Mouse (Mus musculus) kidney, postnatal 0 days (tissue): ENCODE data around the gene Pde9a. TPM values are rescaled to one million over a fixed set of nuclear protein-coding genes. Genes with fewer than 3 reads are reported as not detected.
A peak's percentile ranks its signal among the peaks of the same experiment; 100 is the strongest.

ENCODE experiments used
- ATAC-seq: fragments of 200-750 bp; cut with Nextera tagmentation; replicated peaks from 2 replicates; pipeline ENCODE4 v1.8.0; 2017; ENCODE audit warnings: low read depth, moderate number of reproducible peaks, moderate TSS enrichment, moderate library complexity; ENCODE audit not compliant: low FRiP score
- DNase-seq: peaks from one replicate; pipeline ENCODE4 v3.0.0-alpha.2; 2016; ENCODE audit warnings: low spot score
- H3K27ac ChIP-seq: fragments of 300-500 bp; sonication (generic); 2 replicates; pipeline ENCODE4 v1.5.1; 2014; ENCODE audit warnings: mild to moderate bottlenecking
- H3K27me3 ChIP-seq: fragments of 300-500 bp; sonication (generic); 2 replicates; pipeline ENCODE4 v1.6.1; 2014; ENCODE audit warnings: low read length, mixed read lengths; ENCODE audit not compliant: insufficient read depth
- H3K36me3 ChIP-seq: fragments of 300-500 bp; sonication (generic); 2 replicates; pipeline ENCODE4 v1.6.1; 2014; ENCODE audit warnings: low read length, mixed read lengths; ENCODE audit not compliant: insufficient read depth
- H3K4me1 ChIP-seq: fragments of 300-500 bp; sonication (generic); replicated peaks from 2 replicates; pipeline ENCODE4 v1.6.1; 2014; ENCODE audit warnings: antibody characterized with exemption, low read length, mixed read lengths; ENCODE audit not compliant: insufficient read depth
- H3K4me2 ChIP-seq: fragments of 300-500 bp; sonication (generic); 2 replicates; pipeline ENCODE4 v1.6.1; 2014; ENCODE audit warnings: mild to moderate bottlenecking, low read length, moderate library complexity, mixed read lengths
- H3K4me3 ChIP-seq: fragments of 300-500 bp; sonication (generic); replicated peaks from 2 replicates; pipeline ENCODE4 v1.5.1; 2014; ENCODE audit warnings: low read depth, low read length
- H3K9ac ChIP-seq: fragments of 300-500 bp; sonication (generic); 2 replicates; pipeline ENCODE4 v1.6.1; 2014; ENCODE audit warnings: low read depth, low read length
- H3K9me3 ChIP-seq: fragments of 300-500 bp; sonication (generic); replicated peaks from 2 replicates; pipeline ENCODE4 v1.6.1; 2016; ENCODE audit warnings: low read length, inconsistent platforms, mixed read lengths
- CTCF ChIP-seq: IDR thresholded peaks from 2 replicates; pipeline ENCODE4 v1.5.1; 2016; ENCODE audit warnings: antibody characterized with exemption, low read depth, mild to moderate bottlenecking, moderate library complexity
- WGBS: fragments of 180-500 bp; shearing (Covaris S2); extraction: QIAGEN DNeasy Blood & Tissue Kit; methylation state at CpG from one replicate; pipeline ENCODE4 v1.1.7; 2014; 5-methylcytosine and 5-hydroxymethylcytosine counted together
- polyA plus RNA-seq: library from polyadenylated mRNA; unstranded; fragments of >200 nt; fragmentation: Nextera tagmentation; extraction: Ambion mirVana; gene quantifications from 2 replicates; pipeline ENCODE4 v1.2.1, GENCODE M21; 2015

Gene Pde9a
- polyA plus RNA-seq, 1 experiment from 2014 or later, result 31.9 TPM

DNA sequence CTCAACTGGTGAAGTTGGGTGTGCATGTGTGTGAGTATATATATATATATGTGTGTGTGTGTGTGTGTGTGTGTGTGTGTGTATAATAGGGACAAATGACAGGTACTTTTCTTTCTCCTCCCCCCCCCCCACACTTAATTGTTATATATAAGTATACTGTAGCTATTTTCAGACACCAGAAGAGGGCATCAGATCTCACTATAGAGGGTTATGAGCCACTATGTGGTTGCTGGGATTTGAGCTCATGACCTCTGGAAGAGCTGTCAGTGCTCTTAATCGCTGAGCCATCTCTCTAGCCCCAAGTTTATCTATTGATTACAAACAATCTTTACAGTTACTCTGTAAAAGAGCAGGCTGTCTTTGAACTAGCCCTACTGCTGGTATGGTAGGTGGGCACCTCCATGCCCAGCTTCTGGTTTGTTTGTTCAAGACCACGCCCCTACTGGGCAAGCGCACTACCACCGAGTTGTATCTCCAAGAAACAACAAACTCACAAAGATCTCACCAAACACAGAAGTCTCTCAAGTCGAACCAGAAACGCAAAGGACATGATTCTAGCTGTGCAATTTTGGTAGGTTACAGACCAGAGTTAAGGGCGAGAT, 133.4 kb downstream of the Pde9a start:
- Histone ChIP-seq H3K36me3 (no peaks in the 10 kb centered on the region), H3K4me3 (peak overlapping the region; percentile 70), H3K9me3 (no peaks in the 10 kb centered on the region), H3K4me2 (peak overlapping the region; percentile 64), H3K9ac (0 out of 2 replicates have a peak overlapping the region, but pooled peaks have one; percentile 18), H3K27ac (peak overlapping the region; percentile 50; the same call in 1 of the 2 replicates), H3K27me3 (no peaks in the 10 kb centered on the region), H3K4me1 (0 out of 2 replicates have a peak, but pooled peaks cover 3% of the 10 kb centered on the region)
- peak; percentile 41 for ATAC-seq
- DNase-seq, result peak; percentile 45
- 4% methylated on average over 7 of the region's 7 CpGs for WGBS
- 0 out of 2 replicates have a peak, but pooled peaks have one; percentile 16 for TF ChIP-seq CTCF

DNA sequence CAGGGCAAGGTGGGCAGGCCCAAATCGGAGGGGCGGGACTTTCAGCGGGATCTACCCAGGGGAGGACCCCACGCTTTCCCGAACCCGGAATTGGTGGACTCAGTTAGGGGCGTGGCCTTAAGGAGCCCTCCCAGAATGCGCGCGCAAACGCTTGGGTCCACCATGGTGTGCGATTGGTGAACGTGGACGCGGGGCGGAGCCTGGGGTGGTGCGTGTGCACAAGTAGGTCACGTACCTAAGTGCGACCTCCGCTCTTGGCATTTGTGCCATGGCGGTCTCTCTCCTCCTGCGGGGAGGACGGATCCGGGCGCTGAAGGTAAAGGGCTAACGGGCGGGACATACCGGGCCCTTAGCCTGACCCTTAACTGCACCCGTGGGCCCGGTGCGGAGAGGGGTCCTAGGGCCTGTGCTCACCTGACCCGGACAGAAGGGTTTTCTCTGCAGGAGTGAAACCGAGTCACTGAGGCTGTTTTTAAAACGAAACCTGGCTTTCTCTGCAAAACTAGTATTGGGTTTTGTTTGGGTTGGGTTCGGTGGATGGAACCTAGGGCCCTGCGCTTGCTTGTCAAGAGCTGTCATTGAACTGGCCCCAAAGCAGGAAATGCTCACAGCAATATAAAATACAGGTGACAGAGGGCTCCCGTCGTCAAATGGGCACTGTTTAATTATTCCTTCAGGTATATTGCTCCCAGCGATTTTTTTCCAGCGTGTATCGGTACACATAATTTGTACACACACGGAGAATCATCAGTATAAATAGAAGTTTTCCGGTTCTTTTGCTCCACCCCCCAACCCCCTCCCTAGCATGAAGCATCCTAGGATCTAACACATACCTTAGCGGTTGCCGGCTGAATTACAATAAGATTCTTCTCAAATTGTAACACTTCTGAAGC, 134.2 kb downstream of the Pde9a start, which contains the start of the genes Wdr4 and Ndufv3:
Gene Wdr4 (minus strand): TSS at position 35 of the 893 bp plus-strand sequence.
Gene Ndufv3 (plus strand): TSS at position 170 of the 893 bp plus-strand sequence.
- Histone ChIP-seq H3K36me3 (0 out of 2 replicates have a peak, but pooled peaks cover 5% of the 10 kb centered on the region), H3K4me3 (peak within 1 kb of the TSS; percentile 70), H3K9ac (peak within 1 kb of the TSS; percentile 71), H3K4me2 (peak within 1 kb of the TSS; percentile 64), H3K27ac (peak within 1 kb of the TSS; percentile 76), H3K4me1 (0 out of 2 replicates have a peak, but pooled peaks cover 3% of the 10 kb centered on the region), H3K9me3 (no peaks in the 10 kb centered on the region), H3K27me3 (no peaks in the 10 kb centered on the region)
- WGBS, result under 1% methylated on average over 44 of the region's 45 CpGs
- TF ChIP-seq CTCF, result 0 out of 2 replicates have a peak, but pooled peaks have one; percentile 18
- DNase-seq (peak; percentile 100), ATAC-seq (peak; percentile 98)

DNA sequence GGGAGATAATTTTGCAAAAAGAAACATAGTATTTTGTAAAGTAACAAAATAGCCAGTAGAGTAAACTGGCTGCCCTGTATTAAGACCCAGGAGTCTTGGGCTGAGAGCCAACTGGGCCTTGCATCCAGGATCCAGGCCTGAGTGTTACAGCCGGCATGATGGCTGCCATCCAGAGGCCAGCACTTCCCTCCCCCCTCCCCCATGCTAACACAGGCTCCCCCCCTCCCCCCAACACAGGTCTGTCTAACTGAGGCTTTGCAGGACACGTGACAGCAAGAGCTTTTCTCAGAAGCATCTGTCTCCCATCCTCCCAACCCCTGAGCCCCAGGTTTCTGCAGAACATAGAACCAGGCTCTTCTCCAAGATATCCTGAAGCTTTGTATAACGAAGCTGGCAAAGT, 134.9 kb downstream of the Pde9a start:
- H3K4me2 ChIP-seq, result peak overlapping the region; percentile 64
- H3K27me3 ChIP-seq, result no peaks in the 10 kb centered on the region
- DNase-seq, result no peak
- peak overlapping the region; percentile 70 for H3K4me3 ChIP-seq
- ATAC-seq, result no peak
- 0 out of 2 replicates have a peak, but pooled peaks cover 5% of the 10 kb centered on the region for H3K36me3 ChIP-seq
- 0 out of 2 replicates have a peak, but pooled peaks cover 3% of the 10 kb centered on the region for H3K4me1 ChIP-seq
- H3K9me3 ChIP-seq, result no peaks in the 10 kb centered on the region
- 12% methylated on average over 3 of the region's 3 CpGs for WGBS
- peak overlapping the region; percentile 43 for H3K27ac ChIP-seq
- TF ChIP-seq CTCF, result no peak
- peak overlapping the region; percentile 40; the same call in 1 of the 2 replicates for H3K9ac ChIP-seq

DNA sequence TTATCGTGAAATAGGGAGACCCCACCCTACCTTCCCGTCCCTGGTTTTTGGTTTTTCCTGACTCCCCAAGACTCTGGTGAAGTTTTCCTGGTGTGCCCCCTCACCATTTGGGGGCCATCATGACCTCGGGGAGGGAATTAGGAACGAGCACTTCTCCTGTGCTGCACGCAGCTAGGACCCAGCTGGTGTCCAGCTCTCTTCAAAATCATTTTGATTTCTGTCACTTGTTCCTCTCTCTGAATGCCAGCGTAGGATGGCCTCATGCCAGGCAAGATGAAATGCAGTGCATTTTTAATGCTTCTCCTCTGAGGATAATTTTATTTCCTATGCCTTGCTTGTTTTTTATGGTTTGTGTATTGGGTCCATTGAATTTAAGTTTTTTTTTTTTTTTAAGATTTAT, 135.9 kb downstream of the Pde9a start:
- DNase-seq, result no peak
- H3K4me3 ChIP-seq, result no peak overlapping the region
- 91% methylated on average over 6 of the region's 6 CpGs for WGBS
- no peak for TF ChIP-seq CTCF
- no peak overlapping the region for H3K9ac ChIP-seq
- 0 out of 2 replicates have a peak, but pooled peaks cover 5% of the 10 kb centered on the region for H3K36me3 ChIP-seq
- H3K4me2 ChIP-seq, result no peak overlapping the region
- ATAC-seq, result no peak
- H3K4me1 ChIP-seq, result 0 out of 2 replicates have a peak, but pooled peaks cover 3% of the 10 kb centered on the region
- no peak overlapping the region for H3K27ac ChIP-seq
- H3K9me3 ChIP-seq, result no peaks in the 10 kb centered on the region
- no peaks in the 10 kb centered on the region for H3K27me3 ChIP-seq

DNA sequence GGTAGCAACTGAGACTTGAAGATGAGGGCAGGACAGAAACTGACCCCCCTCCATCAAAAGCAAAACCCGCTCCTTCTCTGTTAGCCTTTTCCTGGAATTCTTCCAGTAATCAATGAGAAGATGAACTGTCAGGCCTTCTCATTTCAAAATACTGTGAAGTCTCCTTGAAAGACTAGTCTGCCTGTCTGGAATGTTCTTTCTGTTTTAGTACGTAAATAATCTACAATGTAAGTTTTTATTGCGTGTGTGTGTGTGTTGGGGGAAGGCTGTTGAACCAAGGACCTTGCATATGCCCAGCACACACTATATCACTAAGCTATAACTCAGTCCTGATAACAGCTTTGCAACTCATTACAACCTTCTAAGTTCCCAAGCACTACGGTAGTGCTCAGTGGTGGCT, 139.1 kb downstream of the Pde9a start:
- Histone ChIP-seq H3K9me3 (no peaks in the 10 kb centered on the region), H3K9ac (no peak overlapping the region), H3K4me2 (no peak overlapping the region), H3K4me3 (no peak overlapping the region), H3K4me1 (0 out of 2 replicates have a peak, but pooled peaks cover 3% of the 10 kb centered on the region), H3K27me3 (no peaks in the 10 kb centered on the region), H3K36me3 (peaks cover 17% of the 10 kb centered on the region; the same call in 1 of the 2 replicates), H3K27ac (peak overlapping the region; percentile 47)
- ATAC-seq (no peak), DNase-seq (peak; percentile 55)
- TF ChIP-seq CTCF, result no peak
- 65% methylated on average over 4 of the region's 4 CpGs for WGBS

DNA sequence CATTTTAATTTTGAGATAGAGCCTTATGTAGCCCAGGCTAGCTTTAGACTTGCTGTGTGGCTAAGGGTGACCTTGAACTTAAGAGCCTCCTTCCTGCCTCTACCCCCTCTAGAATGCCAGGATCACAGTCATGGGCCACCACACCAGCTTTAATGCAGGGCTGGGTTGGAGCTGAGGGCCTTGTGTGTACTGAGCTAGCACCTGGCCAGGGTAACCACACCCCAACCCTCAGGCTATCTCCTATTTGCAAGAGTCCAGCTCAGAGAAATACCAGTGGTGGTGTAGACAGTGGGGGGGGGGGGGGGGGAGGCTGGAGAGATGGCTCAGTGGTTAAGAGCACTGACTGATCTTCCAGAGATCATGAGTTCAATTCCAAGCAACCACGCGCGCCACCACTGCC, 139.8 kb downstream of the Pde9a start:
- Histone ChIP-seq H3K4me1 (0 out of 2 replicates have a peak, but pooled peaks cover 3% of the 10 kb centered on the region), H3K9ac (no peak overlapping the region), H3K4me2 (no peak overlapping the region), H3K27me3 (no peaks in the 10 kb centered on the region), H3K9me3 (no peaks in the 10 kb centered on the region), H3K4me3 (no peak overlapping the region), H3K27ac (no peak overlapping the region), H3K36me3 (peaks cover 23% of the 10 kb centered on the region; the same call in 1 of the 2 replicates)
- no peak for DNase-seq
- no peak for TF ChIP-seq CTCF
- no peak for ATAC-seq
- WGBS, result 100% methylated on average over 3 of the region's 3 CpGs

Other genes starting within 250 kb of the Pde9a start
- gene Tff2, start 241.9 kb upstream of the Pde9a start, polyA plus RNA-seq, result 4.9 and 7.7 TPM in 2 replicates
- gene Tff1, start 220.9 kb upstream of the Pde9a start, polyA plus RNA-seq, result 0.62 TPM in 1 of 2 replicates, not detected in the other
- 0.05 TPM in 1 of 2 replicates, not detected in the other for gene Tmprss3, start 187.2 kb upstream of the Pde9a start, polyA plus RNA-seq
- gene Ubash3a, start 178.3 kb upstream of the Pde9a start, polyA plus RNA-seq, result 0.11 and 0.14 TPM in 2 replicates
- gene Rsph1, start 108.8 kb upstream of the Pde9a start, polyA plus RNA-seq, result 1.3 and 2.2 TPM in 2 replicates
- gene Slc37a1, start 99.4 kb upstream of the Pde9a start, polyA plus RNA-seq, result 2.8 and 3.9 TPM in 2 replicates
- gene Wdr4, start 133.8 kb downstream of the Pde9a start, polyA plus RNA-seq, result 25.9 and 28.8 TPM in 2 replicates
- gene Ndufv3, start 133.9 kb downstream of the Pde9a start, polyA plus RNA-seq, result 353 and 364 TPM in 2 replicates
- gene Pknox1, start 178.5 kb downstream of the Pde9a start, polyA plus RNA-seq, result 21.5 and 24.6 TPM in 2 replicates